Mouse (Mus musculus): ENCODE measurements at regions not wholly inside any gene's neighbourhood (a gene's known extent, or its start where the extent isn't known, plus 50 kb on each side); places are given as distances from the start of the nearest gene placed in this dataset.

- DNase-seq: no peak
Observed at GRCm38 (mm10) chr9:33814739-33815368, 670.8 kb upstream of the Kirrel3 start.

GRCm38 (mm10) chr9:33822574-33823394 is 662.9 kb upstream of the Kirrel3 start:
- DNase-seq: peak; percentile 86

- no peak for DNase-seq
Observed at GRCm38 (mm10) chr9:33826116-33826515, 659.6 kb upstream of the Kirrel3 start.

GRCm38 (mm10) chr9:33827409-33827808 is 658.3 kb upstream of the Kirrel3 start:
- DNase-seq: no peak

GRCm38 (mm10) chr9:33837666-33838380 is 647.9 kb upstream of the Kirrel3 start:
- DNase-seq: no peak

- no peak for DNase-seq
Observed at GRCm38 (mm10) chr9:33849623-33850022, 636.1 kb upstream of the Kirrel3 start.

GRCm38 (mm10) chr9:33850024-33850423 is 635.7 kb upstream of the Kirrel3 start:
- peak; percentile 85 for DNase-seq

- DNase-seq: no peak
Observed at GRCm38 (mm10) chr9:33850993-33851392, 634.7 kb upstream of the Kirrel3 start.

GRCm38 (mm10) chr9:33856169-33856568 is 629.5 kb upstream of the Kirrel3 start:
- DNase-seq: peak; percentile 85

- DNase-seq: no peak
Observed at GRCm38 (mm10) chr9:33858511-33858910, 627.2 kb upstream of the Kirrel3 start.

GRCm38 (mm10) chr9:33868666-33869065 is 617.0 kb upstream of the Kirrel3 start:
- no peak for DNase-seq

- DNase-seq: peak; percentile 85
Observed at GRCm38 (mm10) chr9:33887279-33887678, 598.4 kb upstream of the Kirrel3 start.

- peak; percentile 88 for DNase-seq
Observed at GRCm38 (mm10) chr9:33892001-33892400, 593.7 kb upstream of the Kirrel3 start.

- peak; percentile 92 for DNase-seq
Observed at GRCm38 (mm10) chr9:33901313-33902076, 584.2 kb upstream of the Kirrel3 start.

- no peak for DNase-seq
Observed at GRCm38 (mm10) chr9:33903991-33904570, 581.6 kb upstream of the Kirrel3 start.

GRCm38 (mm10) chr9:33914919-33915318 is 570.8 kb upstream of the Kirrel3 start:
- DNase-seq: no peak

GRCm38 (mm10) chr9:33915349-33916056 is 570.2 kb upstream of the Kirrel3 start:
- no peak for DNase-seq

GRCm38 (mm10) chr9:33930286-33930685 is 555.4 kb upstream of the Kirrel3 start:
- DNase-seq: peak; percentile 93

- peak; percentile 95 for DNase-seq
Observed at GRCm38 (mm10) chr9:33934071-33934470, 551.6 kb upstream of the Kirrel3 start.

GRCm38 (mm10) chr9:33954319-33954718 is 531.4 kb upstream of the Kirrel3 start:
- no peak for DNase-seq

Measured in heart, adult 11 months (tissue).